Mouse (Mus musculus) gastrocnemius, postnatal 36 days (tissue): ENCODE measurements at regions not wholly inside any gene's neighbourhood (a gene's known extent, or its start where the extent isn't known, plus 50 kb on each side); places are given as distances from the start of the nearest gene placed in this dataset.
"Not testable (repeated sequence)": the region's sequence is repeated elsewhere in the genome, so short reads cannot be mapped to it uniquely, and the experiment has no call there.

ENCODE experiments used
- DNase-seq, 2 experiments: peaks; one replicate each; pipeline ENCODE4 v3.0.0; 2022
- intact Hi-C: fragments of 180-260 bp; cut with DNase I; formaldehyde crosslinking; loops from one replicate; pipeline ENCODE4 v1.15.1; 2025

DNA sequence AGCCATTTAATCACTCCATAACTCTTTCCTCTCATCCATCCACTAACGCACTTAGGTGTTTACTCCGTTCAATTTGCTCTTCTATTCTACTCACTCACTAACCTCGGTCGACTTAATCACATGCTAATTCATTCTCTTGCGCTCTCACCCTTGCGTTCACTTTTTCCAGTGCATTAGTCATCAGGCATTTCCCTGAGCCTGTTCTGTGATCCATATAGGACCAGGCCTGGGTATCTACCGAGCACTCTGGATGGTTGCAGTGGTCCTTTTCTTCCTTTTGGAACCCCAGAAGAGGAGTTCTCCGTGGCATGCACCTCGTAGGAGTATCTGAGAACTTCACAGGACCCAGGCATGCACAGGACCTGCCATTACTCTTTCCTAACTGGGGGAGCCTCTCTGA is 270.1 kb downstream of the 4933412E24Rik start:
- no peak for DNase-seq
- intact Hi-C loops, result no loop called here

DNA sequence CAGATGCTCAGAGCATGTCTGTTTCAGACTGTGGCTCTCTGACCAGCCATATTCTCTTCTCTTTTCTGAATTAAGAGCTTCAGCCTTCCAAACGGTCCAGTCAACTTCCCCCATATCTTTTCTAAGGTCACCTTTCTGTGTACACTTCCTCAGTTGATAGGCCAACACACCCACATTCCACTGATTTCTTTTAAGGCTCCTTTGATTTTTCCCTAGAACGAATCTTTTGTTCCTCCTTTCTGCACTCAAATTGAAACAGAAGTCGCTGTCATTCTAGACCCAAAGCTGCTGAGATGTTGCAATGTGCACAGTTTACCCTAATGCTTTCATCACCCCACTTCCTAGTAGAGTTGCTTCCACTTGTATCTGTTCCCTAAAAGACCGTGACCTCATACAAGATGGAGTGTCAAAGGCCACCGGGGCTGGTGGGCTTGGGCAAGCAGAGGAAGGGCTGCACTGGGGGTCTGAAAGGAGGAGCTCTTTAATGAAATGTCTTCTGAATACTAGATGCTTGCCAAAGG is 271.9 kb downstream of the 4933412E24Rik start:
- intact Hi-C loops, result no loop called here

GRCm38 (mm10) chr15:59739197-59739596 is 277.2 kb downstream of the 4933412E24Rik start:
- DNase-seq, result no peak
- intact Hi-C loops, result no loop called here

More for the DNA sequence above, 271.9 kb downstream of the 4933412E24Rik start:
- DNase-seq, result no peak

- intact Hi-C loops, result no loop called here
- DNase-seq, result no peak
These were observed 279.2 kb downstream of the 4933412E24Rik start for GRCm38 (mm10) chr15:59737247-59737646.

DNA sequence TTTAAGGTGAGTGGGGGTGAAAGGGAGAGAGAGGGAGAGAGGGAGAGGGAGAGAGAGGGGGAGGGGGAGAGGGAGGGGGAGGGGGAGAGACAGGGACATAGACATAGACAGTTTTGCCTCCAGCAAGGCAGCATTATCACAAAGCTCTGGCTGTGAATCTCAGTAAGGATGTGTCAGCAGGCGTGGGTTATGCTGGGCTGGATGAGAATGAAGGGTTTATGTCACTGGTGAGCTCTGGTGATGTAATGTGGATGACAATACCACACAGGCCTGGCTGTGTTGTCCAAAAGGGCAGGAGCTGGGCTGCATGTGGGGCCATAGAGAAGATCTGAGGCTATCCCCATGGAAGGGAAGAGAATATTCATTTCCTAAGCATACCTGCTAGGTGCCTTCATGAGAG is 282.0 kb downstream of the 4933412E24Rik start:
- intact Hi-C loops, result no loop called here
- no peak for DNase-seq

DNA sequence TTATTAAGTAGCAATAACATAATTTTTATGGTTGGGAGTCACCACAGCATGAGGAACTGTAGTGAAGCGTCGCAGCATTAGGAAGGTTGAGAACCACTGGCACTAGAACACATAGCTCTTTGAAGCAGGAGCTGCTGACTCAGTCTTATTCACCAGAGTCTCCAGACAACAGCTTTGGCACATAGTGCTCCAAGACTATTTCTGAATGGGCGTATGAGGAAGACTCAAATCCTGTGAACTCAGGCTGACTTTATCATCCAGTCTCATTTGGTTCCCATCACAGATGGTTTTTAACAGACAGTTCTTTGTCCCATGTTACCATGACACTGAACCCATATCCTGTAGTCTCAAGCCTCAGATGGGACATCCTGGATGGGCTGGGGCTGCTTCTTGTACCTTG is 282.5 kb downstream of the 4933412E24Rik start:
- intact Hi-C loops, result no loop called here
- no peak for DNase-seq

DNA sequence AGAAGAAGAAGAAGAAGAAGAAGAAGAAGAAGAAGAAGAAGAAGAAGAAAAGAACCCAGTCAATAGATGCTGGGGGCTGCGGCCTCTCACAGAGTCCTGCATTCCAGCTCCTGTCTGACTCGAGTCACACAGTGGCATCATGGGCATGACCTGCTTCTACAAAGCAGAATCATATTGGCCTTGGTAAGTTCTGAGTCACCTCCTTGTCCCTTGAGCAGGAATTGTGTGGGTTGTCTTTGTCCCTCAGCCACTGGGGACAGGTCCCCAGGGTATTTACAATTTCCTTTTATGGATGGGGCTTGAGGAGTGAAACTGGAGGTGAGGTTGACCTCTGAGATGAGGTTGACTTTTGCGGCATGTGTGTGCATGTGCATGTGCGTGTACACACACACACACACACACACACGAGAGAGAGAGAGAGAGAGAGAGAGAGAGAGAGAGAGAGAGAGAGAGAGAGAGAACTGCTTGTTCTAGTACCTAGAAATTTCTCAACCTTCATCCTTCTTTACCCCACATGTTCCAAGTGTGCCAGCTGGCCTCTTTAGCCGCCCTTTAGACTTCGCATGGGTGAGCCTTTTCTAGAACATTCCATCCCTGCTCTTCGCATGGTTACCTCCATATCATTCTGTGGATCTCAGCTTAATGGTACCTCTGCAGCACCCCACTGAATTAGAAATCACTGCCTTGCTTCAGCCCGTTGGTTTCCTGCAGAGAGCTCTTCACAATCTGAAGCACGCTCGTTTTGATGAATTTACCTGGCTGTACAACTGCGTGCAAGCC is 283.2 kb downstream of the 4933412E24Rik start:
- intact Hi-C loops, result no loop called here
- no peak for DNase-seq

- no peak for DNase-seq
- intact Hi-C loops, result no loop called here
These were observed 285.3 kb downstream of the 4933412E24Rik start for GRCm38 (mm10) chr15:59731129-59731528.

DNA sequence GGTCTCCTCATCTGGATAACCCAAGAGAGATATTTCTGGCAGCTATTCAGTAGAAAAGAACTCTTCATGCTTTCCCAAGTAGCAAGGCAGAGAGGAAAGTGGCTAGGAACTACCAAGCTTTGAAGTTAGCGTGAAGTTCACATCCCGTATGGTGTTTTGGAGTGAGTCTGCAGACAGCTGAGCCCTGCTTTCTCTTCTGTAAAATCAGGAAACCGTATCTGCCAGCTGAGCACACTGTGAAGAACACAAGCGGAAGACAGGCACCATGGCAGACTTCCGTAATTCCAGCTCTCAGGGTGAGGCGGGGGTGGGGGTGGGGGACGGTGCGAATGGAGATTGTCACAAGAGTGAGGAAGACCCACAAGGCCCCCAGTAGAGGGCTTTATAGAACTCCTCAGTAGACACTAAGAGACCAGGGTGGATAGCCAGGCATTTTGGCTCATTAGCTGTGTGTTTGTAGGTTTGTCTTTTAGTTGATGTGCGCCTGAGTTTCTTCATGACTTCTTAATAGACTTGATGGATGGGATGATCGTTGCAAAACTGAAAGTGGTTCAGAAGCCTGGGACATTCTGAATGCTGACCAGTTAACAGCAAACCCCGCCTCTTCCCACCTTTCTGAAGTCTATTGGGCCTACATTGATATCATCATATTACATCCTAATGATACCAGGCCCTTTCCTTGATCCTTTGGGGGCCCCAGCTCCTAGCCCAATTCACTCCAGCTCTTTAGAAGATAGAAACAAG is 287.4 kb downstream of the 4933412E24Rik start:
- intact Hi-C loops, result no loop called here
- DNase-seq, result no peak

DNA sequence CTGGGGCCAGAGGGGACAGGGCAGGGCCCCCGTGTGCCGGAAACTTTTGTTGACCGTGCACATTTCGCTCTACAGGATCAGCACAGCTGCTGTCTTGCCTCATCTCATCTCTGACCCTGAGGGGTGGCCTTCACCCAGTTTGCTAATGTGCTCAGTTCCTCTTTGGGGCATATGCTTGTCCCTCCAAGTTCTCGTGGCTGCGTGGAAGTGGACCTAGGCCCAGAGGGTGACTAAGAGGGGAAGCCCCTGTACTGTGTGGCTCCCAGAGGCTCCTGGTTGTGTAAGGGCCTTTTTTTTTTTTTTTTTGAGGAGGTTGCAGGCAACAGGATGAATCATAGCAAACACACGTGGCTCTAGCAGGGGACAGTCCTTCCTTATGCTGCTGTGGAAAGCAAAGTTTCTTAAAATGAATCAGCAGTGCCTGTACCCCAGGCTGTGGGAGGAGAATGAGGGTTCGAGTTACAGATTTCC is 288.2 kb downstream of the 4933412E24Rik start:
- intact Hi-C loops, result no loop called here
- peak; percentile 51 to 59 for DNase-seq

GRCm38 (mm10) chr15:59725881-59726280 is 290.5 kb downstream of the 4933412E24Rik start:
- intact Hi-C loops, result no loop called here

DNA sequence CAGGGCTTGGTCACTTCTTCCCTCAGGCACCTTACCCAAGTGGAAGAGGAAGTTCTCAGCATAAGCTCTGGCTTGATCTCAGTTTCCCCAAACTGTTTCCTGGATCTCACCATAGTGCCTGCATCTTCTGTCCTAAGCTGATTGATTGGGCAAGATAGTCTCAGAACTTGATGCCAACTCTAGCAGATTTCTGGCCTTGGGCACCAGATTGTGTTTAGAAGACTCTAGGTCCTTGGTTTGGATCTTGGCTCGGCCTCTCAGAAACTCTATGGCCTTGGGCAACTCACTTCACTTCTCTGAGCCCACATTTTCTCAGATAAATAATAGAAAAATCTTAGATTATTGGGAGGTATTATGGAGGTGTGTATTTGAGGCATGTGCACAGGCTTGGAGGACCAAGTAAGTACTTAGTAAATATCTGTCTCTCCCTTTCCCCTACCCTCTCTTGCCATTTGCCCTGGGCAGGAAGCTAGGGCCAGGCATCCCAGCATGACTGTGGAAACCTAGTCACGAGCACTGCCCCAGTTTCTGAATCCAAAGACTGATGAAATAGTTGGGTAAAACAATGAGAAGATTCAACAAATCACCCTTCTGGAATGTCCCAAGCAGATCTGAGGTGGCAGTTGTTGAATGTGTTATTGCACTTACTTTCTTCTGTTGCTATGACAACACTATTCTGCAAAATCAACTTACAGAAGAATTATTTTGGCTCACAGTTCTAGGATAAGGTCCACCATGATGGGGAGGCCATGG is 293.6 kb downstream of the 4933412E24Rik start:
- DNase-seq, result no peak
- intact Hi-C loops, result no loop called here

More at GRCm38 (mm10) chr15:59725881-59726280, 290.5 kb downstream of the 4933412E24Rik start:
- DNase-seq, result no peak

- intact Hi-C loops, result no loop called here
- DNase-seq, result no peak
These were observed 295.0 kb downstream of the 4933412E24Rik start for GRCm38 (mm10) chr15:59721420-59721819.

DNA sequence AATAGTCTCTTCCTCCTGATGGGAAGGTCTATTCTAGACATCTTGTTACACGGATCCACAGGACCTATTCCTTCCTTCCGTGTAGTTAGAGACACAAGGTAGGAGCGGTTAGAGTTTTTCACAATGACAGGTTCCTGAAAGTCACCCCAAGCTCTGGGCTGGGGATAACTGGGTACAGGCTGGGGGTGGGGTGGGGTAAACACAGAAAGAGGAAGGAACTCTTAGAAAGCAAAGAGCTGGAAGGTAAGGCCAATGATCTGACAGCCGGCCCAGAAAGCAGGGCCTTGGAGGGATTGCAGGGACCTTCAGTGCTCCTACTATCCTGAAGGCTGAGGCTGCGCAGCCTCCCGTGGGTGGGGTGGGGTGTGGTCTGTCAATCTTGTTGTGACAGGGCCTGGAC is 295.4 kb downstream of the 4933412E24Rik start:
- DNase-seq, result no peak
- intact Hi-C loops, result no loop called here

GRCm38 (mm10) chr15:59720149-59720548 is 296.3 kb downstream of the 4933412E24Rik start:
- no peak for DNase-seq

GRCm38 (mm10) chr15:59719383-59720128 is 296.9 kb downstream of the 4933412E24Rik start:
- DNase-seq, intact Hi-C loops: not testable (repeated sequence)

More at GRCm38 (mm10) chr15:59720149-59720548, 296.3 kb downstream of the 4933412E24Rik start:
- intact Hi-C loops, result no loop called here

- DNase-seq, result no peak
- intact Hi-C loops, result no loop called here
These were observed 299.5 kb downstream of the 4933412E24Rik start for GRCm38 (mm10) chr15:59716872-59717271.

DNA sequence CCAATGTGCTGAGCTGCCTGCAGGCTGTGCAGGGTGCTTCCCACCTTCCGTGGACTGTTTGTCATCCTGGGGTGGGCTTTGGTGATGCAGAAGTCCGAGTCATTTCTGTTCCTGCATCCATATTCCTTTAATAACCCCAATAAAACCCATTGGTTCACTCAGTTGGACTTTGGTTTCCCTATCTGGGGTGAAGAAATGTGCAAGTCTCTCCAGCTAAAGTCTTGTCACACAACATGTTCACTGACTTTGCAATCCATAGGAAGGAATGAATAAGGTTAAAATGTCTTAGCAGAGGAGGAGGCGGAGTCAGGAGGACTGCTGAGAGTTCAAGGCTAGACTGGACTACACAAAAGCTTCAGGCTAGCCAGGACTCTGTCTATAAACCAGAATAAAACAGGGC is 300.5 kb downstream of the 4933412E24Rik start:
- no peak for DNase-seq
- intact Hi-C loops, result no loop called here

GRCm38 (mm10) chr15:59713965-59714739 is 302.3 kb downstream of the 4933412E24Rik start:
- DNase-seq, result no peak
- intact Hi-C loops, result no loop called here
